Mouse (Mus musculus) bone marrow, adult 2 months (tissue): ENCODE measurements around the gene Bcr. TPM values are rescaled to one million over a fixed set of nuclear protein-coding genes. Genes with fewer than 3 reads are reported as not detected.

ENCODE experiments used
- H3K27ac ChIP-seq: fragments of 200-500 bp; 2 replicates; pipeline ENCODE4 v1.5.1; 2012; ENCODE audit warnings: low read depth, mild to moderate bottlenecking, control low read depth, inconsistent platforms, low read length; ENCODE audit not compliant: control insufficient read depth, poor library complexity, insufficient read depth
- H3K4me1 ChIP-seq: fragments of 200-500 bp; 2 replicates; pipeline ENCODE4 v1.6.1; 2011; ENCODE audit warnings: low read length; ENCODE audit not compliant: control insufficient read depth, insufficient read depth
- H3K4me3 ChIP-seq: fragments of 200-500 bp; replicated peaks from 2 replicates; pipeline ENCODE3; 2011; ENCODE audit warnings: mild to moderate bottlenecking, low read depth, low read length, control low read depth; ENCODE audit not compliant: control insufficient read depth
- CTCF ChIP-seq: fragments of 200-500 bp; IDR thresholded peaks from 2 replicates; pipeline ENCODE4 v1.5.1; 2011; ENCODE audit warnings: low read length, control low read depth; ENCODE audit not compliant: control insufficient read depth, insufficient read depth
- POLR2A ChIP-seq: fragments of 200-500 bp; IDR thresholded peaks from 2 replicates; pipeline ENCODE4 v1.6.1; 2011; ENCODE audit warnings: low read depth, mild to moderate bottlenecking, control low read depth, low read length, borderline replicate concordance; ENCODE audit not compliant: control insufficient read depth
- WGBS: fragments of 180-500 bp; shearing (Covaris S2); methylation state at CpG from one replicate; pipeline ENCODE4 v1.1.7; 2018; 5-methylcytosine and 5-hydroxymethylcytosine counted together
- polyA plus RNA-seq: library from polyadenylated mRNA; stranded (reverse); fragments of >200 nt; gene quantifications from 2 replicates; pipeline ENCODE4 v1.2.4, GENCODE M21; 2011; ENCODE audit warnings: low replicate concordance; ENCODE audit not compliant: missing spikeins, insufficient read depth, insufficient read length

The Bcr gene
- polyA plus RNA-seq, 1 experiment = 26.6 TPM

GRCm38 (mm10) chr10:75151311-75151710 lies 90.9 kb downstream of the Bcr start:
- Histone ChIP-seq H3K4me3 (no peak overlapping the region), H3K27ac (no peak overlapping the region), H3K4me1 (peaks cover 2% of the 10 kb centered on the region; the same call in 1 of the 2 replicates)
- TF ChIP-seq POLR2A (no peak), CTCF (peak; percentile 51)

GRCm38 (mm10) chr10:75156835-75157234 lies 96.4 kb downstream of the Bcr start:
- H3K4me1 ChIP-seq = no peaks in the 10 kb centered on the region
- no peak overlapping the region for H3K27ac ChIP-seq
- TF ChIP-seq CTCF = no peak
- no peak overlapping the region for H3K4me3 ChIP-seq
- WGBS = 83% methylated on average over 6 of the region's 6 CpGs

GRCm38 (mm10) chr10:75157713-75158112 lies 97.3 kb downstream of the Bcr start:
- H3K4me1 ChIP-seq = no peaks in the 10 kb centered on the region
- TF ChIP-seq POLR2A (no peak), CTCF (no peak)
- WGBS = 87% methylated on average over 8 of the region's 8 CpGs
- no peak overlapping the region for H3K4me3 ChIP-seq
- no peak overlapping the region for H3K27ac ChIP-seq

DNA sequence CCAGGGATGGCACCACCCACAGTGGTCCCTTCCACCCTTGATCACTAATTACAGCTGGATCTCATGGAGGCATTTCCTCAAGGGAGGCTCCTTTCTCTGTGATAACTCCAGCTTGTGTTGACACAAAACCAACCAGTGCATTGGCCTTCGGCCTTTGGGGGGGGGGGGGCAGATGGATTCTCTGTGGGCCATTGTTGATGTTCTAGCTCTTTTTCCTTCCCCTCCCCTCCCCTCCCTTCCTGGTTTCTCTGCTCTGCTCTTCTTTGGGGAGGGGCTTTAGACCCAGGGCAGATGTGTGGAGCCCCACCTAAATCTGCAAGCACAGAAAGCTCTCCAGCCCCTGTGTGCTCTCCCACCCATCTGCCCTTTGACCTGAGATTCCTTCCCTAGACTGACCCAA lies 98.0 kb downstream of the Bcr start:
- Histone ChIP-seq H3K27ac (no peak overlapping the region), H3K4me3 (no peak overlapping the region), H3K4me1 (no peaks in the 10 kb centered on the region)
- 93% methylated on average over 1 of the region's 1 CpGs for WGBS
- no peak for TF ChIP-seq CTCF
- TF ChIP-seq POLR2A = no peak

- TF ChIP-seq POLR2A (no peak), CTCF (no peak)
These were observed 99.9 kb downstream of the Bcr start for GRCm38 (mm10) chr10:75160171-75160900.

DNA sequence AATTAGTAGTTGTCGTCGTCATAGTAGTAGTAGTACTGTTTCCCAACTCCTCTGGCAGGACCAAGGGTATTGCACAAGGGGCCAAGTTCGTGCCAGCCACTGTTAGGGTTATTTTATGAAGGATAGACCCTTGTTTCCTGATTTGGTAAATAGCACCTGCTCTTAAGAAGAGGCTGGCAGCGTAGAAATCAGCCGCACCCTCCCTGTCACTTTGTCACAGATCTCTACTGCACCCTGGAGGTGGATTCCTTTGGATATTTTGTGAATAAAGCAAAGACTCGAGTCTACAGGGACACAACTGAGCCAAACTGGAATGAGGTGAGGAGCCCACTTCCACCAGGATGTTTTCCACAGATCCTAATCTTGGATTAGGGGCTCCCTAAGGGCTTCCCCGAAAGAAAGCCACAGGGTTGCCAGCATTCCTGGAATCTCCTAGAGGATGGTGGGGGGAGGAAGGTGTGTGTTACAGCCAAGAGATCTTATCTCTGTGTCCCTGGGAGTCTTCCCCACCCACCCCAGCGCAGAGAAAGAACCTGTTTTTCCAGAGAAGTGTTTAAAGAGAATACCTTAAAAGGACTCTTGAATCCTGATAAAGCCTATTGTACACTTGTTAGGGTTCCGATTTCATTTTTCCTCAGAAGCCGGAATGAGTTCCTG lies 105.6 kb downstream of the Bcr start:
- TF ChIP-seq CTCF = no peak
- no peak for TF ChIP-seq POLR2A

More at GRCm38 (mm10) chr10:75160171-75160900, 99.9 kb downstream of the Bcr start:
- no peaks in the 10 kb centered on the region for H3K4me1 ChIP-seq
- H3K27ac ChIP-seq = no peak overlapping the region
- H3K4me3 ChIP-seq = no peak overlapping the region
- 87% methylated on average over 10 of the region's 10 CpGs for WGBS

GRCm38 (mm10) chr10:75166601-75167000 lies 106.2 kb downstream of the Bcr start:
- 89% methylated on average over 4 of the region's 4 CpGs for WGBS
- TF ChIP-seq CTCF (no peak), POLR2A (no peak)
- Histone ChIP-seq H3K27ac (no peak overlapping the region), H3K4me1 (no peaks in the 10 kb centered on the region), H3K4me3 (no peak overlapping the region)

More for the DNA sequence above, 105.6 kb downstream of the Bcr start:
- no peak overlapping the region for H3K4me3 ChIP-seq
- H3K27ac ChIP-seq = no peak overlapping the region
- WGBS = 56% methylated on average over 10 of the region's 10 CpGs
- H3K4me1 ChIP-seq = no peaks in the 10 kb centered on the region

DNA sequence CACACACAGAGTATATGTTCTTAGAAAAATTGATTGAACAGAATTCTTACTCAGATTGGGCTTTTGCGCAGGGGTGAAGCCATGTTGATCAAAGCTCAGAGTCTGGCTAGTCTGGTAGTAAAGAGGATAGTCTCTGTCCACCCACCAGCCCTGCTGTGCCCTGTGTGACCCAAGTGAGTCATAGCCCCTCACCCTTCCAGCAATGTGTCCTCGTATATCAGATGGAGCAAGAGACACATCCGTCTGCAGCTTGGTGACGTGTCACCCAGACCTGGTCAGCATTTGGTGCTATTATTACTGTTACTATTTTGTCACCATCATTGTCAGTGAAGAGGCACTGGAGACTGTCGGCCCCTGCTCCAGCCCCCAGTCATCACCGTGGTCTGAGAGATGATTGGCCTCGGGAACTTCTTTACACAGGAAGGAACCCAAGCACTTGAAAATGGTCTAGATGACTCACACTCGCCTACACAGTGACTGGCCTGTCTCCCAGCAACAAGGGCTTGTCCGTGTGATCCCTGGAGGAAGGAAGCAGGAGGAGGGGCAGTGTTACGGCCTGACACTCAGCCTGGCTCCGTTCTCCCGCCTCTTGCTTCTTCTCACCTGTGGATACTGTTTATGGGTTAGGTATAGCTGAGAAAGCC lies 109.9 kb downstream of the Bcr start:
- no peak for TF ChIP-seq CTCF
- TF ChIP-seq POLR2A = no peak
- H3K27ac ChIP-seq = no peak overlapping the region
- no peak overlapping the region for H3K4me3 ChIP-seq
- H3K4me1 ChIP-seq = no peaks in the 10 kb centered on the region
- WGBS = 38% methylated on average over 12 of the region's 12 CpGs
